Mouse (Mus musculus) spleen, postnatal 4 days (tissue): ENCODE data around the gene Xpc.

Experiments used
- DNase-seq, 2 experiments: peaks; one replicate each; pipeline ENCODE4 v3.0.0; 2022; ENCODE audit warnings: low spot score in 2 of 2

The Xpc gene

GRCm38 (mm10) chr6:91515545-91516449 is at the start of gene Xpc, which contains the start of gene Lsm3:
TSS of gene Xpc (minus strand) at chr6:91515888.
TSS of gene Lsm3 (plus strand) at chr6:91515928.
- peak; percentile 98 to 99 for DNase-seq

- no peak for DNase-seq
Measured at GRCm38 (mm10) chr6:91563031-91563430, 47.3 kb upstream of the Xpc start.

DNA sequence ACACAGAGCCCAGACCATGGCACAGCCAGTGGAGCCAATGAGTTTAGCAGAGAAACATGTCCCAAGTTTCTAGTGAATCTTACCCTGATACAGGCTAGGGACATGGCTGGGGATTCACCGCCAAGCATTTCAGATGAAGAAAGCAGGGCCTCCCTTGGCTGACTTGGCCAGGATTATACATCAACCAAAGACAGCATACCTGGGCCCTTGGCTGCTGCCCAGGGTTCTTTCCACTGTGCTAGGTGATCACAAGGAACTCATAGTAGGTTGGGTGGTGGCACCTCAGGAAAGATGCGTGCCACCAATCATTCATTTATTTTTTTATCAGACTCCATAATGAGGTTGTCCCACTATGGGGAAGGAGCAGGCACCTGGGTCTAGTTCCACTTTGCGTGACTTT is 44.5 kb upstream of the Xpc start:
- DNase-seq, result no peak

- DNase-seq, result no peak
Measured at GRCm38 (mm10) chr6:91559371-91559770, 43.7 kb upstream of the Xpc start.

DNA sequence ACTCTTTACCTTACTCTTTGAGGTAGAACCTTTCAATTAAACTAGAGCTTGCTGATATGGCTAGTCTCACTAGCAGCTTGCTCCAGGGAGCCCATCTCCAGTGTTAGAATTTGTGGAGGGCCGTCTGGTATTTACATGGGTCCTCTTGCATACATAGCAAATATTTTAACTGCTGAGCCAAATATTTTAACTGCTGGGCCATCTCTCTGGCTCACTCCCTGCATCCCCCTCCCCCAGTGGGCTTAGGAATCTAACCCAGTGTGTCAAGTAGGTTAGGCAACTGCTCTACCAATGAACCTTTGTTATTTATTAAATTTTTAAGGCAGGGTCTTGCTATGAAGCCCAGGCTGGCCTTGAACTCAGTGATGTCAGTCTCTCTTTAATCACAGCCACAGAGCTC is 42.9 kb upstream of the Xpc start:
- DNase-seq, result no peak

- DNase-seq, result no peak
Measured at GRCm38 (mm10) chr6:91552693-91553092, 37.0 kb upstream of the Xpc start.

DNA sequence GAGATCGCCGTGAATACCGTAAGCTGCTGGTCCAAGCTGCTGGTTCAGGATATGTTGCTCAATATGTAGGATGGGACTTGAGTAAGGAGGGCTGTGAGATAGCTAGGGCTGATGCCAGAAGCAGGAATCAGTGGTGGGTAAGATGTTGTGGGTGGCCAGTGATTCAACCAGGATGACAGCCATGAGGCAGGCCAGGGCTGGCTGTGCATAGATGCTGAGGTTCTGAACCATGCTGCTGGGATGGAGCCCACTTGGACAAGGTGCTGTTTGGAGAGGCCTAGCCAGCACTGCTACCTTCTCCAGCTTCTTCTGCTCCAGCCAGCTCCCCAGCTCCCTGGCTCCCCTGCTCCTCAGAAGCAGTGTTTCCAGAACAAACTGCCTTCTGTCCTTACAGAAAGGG is 36.0 kb upstream of the Xpc start:
- DNase-seq, result no peak

DNA sequence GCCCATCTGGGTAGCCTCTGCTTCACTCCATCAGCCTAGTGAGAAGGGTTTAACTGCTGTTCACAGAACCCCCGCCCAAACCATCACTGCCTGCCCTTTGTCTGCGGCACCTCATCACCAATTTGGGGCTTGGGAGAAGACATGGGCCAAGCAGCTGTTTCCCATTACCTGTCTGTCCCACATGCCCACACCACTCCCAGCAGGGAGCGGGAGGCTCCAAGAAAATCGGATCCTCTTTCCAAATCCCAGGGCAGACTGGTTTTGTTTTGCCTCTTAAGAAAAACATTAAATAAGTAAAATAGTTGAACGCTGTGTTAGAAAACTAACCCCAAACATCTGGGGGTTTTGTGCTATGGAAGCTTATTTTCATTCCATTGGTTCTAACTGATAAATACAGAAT is 33.9 kb upstream of the Xpc start:
- DNase-seq, result no peak

DNA sequence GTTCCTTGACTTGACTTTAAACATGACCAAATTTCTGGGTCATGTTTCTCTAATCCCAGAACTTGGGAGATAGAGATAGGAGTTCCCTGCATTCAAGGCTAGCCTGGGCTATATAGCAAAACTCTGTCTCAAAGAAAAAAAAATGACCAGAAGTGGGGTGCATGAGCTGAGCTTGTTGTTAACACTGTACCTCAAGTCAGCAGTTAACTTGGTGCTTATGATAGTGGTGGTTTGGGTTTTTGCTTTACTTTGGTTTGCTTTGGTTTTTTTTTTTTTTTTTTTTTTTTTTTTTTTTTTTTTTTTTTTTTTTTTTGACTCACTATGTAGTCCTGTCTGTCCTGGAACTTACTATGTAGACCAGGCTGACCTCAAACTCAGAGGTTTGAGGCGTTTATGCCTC is 31.6 kb upstream of the Xpc start:
- DNase-seq, result no peak

DNA sequence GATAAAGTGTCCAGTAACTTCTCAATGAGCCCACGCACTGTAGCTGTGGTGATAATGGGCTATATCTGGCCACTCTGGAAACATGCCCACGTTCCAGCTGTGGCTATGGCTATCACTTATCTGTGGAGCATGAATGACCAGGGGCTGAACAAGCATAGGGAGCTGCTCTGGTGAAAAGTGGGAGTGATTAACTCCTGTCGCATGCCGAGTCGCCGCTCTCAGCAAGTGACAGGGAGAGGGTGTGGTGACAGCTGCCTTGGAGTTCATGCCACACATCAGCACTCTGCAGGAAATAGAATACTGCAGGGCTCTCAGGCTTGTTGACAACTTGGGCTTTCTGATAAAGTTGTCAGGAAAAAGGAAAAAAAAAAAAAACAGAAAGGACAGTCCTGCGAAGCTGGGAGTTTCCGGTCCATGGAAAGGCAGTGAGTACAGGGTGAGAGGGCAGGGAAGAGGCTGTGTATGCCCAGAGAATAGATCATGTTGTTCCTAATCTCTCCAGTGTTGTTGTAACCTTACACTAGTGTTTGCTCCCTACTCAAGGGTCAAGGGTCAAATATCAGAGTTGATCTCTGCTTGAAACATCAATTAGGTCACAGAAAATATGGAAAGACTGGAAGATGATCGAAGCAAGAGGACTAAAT is 30.7 kb upstream of the Xpc start:
- DNase-seq, result no peak

- no peak for DNase-seq
Measured at GRCm38 (mm10) chr6:91543056-91543455, 27.4 kb upstream of the Xpc start.

- DNase-seq, result no peak
Measured at GRCm38 (mm10) chr6:91541276-91541675, 25.6 kb upstream of the Xpc start.

DNA sequence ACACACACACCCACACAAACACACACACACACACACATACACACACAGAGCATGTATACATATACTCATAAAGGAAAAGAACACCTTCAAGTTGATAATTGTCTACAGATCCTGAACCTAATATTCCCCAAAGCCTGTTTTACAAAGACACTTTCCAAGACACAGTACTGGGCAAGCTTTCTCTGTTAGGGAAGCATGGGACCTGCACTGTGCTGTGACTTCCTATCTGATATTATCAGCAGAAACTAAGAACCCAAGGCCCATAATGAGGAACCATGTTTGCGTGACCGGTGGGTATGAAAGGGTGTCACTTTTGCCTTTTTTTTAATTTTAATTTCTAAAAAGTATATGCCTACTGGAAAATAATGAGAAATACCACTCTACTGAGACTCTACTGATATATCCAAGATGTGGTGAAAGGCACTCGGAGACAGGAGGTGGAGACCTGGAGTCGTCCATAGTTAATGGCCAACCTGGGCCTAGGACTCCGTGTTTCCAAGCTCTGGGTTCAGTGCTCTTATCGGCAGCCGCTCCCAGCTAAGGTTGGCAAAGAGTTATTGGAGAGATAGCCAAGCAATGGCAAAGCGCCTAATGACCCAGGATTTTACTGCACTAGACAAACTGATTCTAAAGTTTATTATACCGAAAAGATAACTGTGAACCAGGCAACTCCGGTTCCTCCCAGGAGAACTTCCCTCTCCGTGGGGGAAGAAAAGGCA is 20.5 kb upstream of the Xpc start:
- no peak for DNase-seq

- DNase-seq, result no peak
Measured at GRCm38 (mm10) chr6:91535231-91535630, 19.5 kb upstream of the Xpc start.

- DNase-seq, result no peak
Measured at GRCm38 (mm10) chr6:91534268-91534667, 18.6 kb upstream of the Xpc start.

- DNase-seq, result no peak
Measured at GRCm38 (mm10) chr6:91533771-91534170, 18.1 kb upstream of the Xpc start.

DNA sequence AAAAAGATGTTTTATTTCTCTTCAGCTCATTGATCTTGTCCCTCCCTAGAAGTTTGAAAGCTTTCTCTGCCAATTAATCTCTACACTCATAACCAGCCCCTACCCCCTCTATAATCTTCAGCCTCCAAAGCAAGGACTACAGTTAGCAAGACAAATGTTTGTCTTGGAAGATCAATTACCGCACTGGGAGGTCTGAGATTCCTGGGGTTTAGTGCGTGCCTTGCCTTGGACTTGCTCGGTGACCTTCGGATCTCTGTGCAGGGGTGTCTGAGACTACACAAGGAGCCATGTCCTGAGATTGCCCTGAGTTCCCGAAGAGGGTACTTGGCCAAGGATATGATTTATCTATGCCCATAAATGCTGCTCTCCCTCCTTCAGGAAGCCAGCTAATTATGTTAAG is 17.7 kb upstream of the Xpc start:
- DNase-seq, result no peak

DNA sequence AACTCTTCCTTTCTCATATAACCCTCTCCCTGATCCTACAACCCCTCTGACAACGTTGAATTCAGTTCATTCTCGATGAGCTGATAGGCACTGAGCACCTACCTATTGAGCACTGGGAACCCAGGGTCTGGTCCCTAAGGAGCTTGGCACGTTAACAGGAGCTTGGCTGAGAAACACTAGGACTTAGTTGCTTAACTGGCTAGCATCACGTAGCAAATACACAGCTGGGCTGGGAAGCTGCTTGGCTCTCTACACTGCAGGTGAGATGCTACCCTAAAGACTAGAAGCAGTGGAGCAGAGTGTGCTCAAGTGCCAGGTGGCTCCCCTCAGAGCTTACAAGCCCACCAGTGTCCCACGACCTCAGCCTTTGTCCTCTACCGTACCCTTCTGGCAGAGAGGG is 17.0 kb upstream of the Xpc start:
- no peak for DNase-seq

GRCm38 (mm10) chr6:91531276-91531675 is 15.6 kb upstream of the Xpc start:
- no peak for DNase-seq

- DNase-seq, result no peak
Measured at GRCm38 (mm10) chr6:91530673-91531072, 15.0 kb upstream of the Xpc start.

DNA sequence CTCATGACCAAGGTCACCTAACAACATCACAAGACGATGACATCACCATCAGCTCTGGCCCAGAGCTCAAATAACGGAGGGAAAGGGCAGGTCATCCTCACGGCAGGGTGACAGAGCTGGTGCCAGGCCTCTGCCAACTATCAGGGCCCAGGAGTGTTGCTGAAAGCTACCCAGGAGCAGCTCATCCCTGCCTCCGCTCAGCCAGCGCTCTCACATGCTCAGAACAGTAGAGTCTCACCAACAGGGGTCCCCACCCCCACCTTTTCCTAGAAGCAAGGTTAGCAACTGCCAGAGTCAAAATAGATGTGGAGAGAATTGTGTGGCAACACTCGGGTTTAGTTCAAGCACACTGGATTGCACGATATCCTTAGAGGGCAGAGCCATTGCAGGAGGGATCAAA is 12.6 kb upstream of the Xpc start:
- DNase-seq, result no peak

DNA sequence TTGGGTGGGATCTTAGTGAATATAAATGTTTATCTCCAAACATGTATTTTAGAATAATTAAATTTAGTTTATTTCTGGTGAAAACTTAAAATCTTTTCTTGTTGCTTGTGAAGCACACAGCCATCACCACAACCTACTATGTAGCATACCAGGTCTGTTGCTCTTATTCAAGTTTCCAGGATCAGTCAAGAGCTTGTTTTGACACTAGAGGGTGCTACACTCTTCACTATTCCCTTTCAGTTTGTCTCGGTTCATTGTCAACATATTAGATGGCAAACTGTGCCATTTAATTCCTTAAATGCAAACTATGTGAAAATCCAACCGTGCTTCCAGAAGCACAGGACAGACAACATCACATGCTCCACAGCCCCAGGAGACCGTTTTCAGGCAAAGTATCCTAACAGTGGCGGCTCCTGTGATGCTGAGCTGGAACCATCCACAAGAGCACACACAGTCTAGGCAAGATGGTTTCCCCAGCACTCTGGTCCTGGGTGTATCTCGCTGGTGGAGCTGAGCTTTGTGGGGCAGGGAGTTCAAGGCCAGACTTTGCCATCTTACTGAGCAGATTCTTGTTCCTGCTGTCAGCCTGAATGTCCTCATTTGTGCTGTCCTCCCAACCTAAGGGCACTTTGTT is 11.7 kb upstream of the Xpc start:
- DNase-seq, result no peak
